Mouse (Mus musculus): ENCODE data around the gene P3h2. TPM values are rescaled to one million over a fixed set of nuclear protein-coding genes. Genes with fewer than 3 reads are reported as not detected.

The P3h2 gene
- polyA plus RNA-seq, 1 experiment from 2014 or later: 1.8 TPM

DNA sequence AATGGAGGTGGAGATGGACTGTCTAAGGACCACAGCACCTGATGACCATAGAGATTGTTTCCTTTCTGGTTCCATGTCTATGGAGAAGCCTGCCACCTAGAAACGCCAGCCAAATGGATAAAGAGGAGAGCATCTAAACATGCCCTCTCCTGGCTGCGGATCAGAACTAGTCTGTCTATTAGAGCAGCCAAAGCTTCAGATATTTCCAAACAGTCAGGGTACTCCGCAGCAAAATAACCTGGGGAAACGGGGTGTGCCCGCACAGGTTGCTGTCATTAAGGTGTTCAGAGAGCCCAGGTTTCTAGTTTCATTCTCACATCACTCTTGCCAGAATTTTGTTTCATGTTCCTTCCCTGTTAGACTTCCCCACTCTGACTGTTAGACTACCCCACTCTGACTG, 16.6 kb downstream of the P3h2 start:
- Histone ChIP-seq H3K9ac (ENCODE audit: low read depth, low read length) (no peak overlapping the region), H3K27me3 (replicated peaks; ENCODE audit: control insufficient read depth, insufficient read depth, low read length) (no peaks in the 10 kb centered on the region), H3K4me2 (replicated peaks; ENCODE audit: low read depth) (no peak overlapping the region), H3K27ac (ENCODE audit: low read depth, low read length) (no peak overlapping the region), H3K4me3 (ENCODE audit: low read depth, low read length) (no peak overlapping the region), H3K4me1 (replicated peaks; ENCODE audit: control insufficient read depth, insufficient read depth, low read length) (no peaks in the 10 kb centered on the region), H3K36me3 (ENCODE audit: control insufficient read depth, insufficient read depth) (no peaks in the 10 kb centered on the region), H3K9me3 (ENCODE audit: control insufficient read depth) (no peaks in the 10 kb centered on the region)
- TF ChIP-seq CTCF (IDR thresholded peaks at IDR 0.05; ENCODE audit: low read depth): no peak
- WGBS: 85% methylated on average over 5 of the region's 5 CpGs
- no peak for ATAC-seq

GRCm38 (mm10) chr16:26088240-26088639, 17.3 kb downstream of the P3h2 start:
- Histone ChIP-seq H3K27me3 (replicated peaks; ENCODE audit: control insufficient read depth, insufficient read depth, low read length) (no peaks in the 10 kb centered on the region), H3K36me3 (ENCODE audit: control insufficient read depth, insufficient read depth) (no peaks in the 10 kb centered on the region), H3K4me3 (ENCODE audit: low read depth, low read length) (no peak overlapping the region), H3K4me2 (replicated peaks; ENCODE audit: low read depth) (no peak overlapping the region), H3K4me1 (replicated peaks; ENCODE audit: control insufficient read depth, insufficient read depth, low read length) (no peaks in the 10 kb centered on the region), H3K9me3 (ENCODE audit: control insufficient read depth) (no peaks in the 10 kb centered on the region), H3K27ac (ENCODE audit: low read depth, low read length) (no peak overlapping the region), H3K9ac (ENCODE audit: low read depth, low read length) (no peak overlapping the region)
- no peak for ATAC-seq
- no peak for TF ChIP-seq CTCF (IDR thresholded peaks at IDR 0.05; ENCODE audit: low read depth)
- 70% methylated on average over 1 of the region's 1 CpGs for WGBS

- WGBS: 96% methylated on average over 1 of the region's 1 CpGs
- Histone ChIP-seq H3K36me3 (ENCODE audit: control insufficient read depth, insufficient read depth) (no peaks in the 10 kb centered on the region), H3K4me3 (ENCODE audit: low read depth, low read length) (no peak overlapping the region), H3K9ac (ENCODE audit: low read depth, low read length) (no peak overlapping the region), H3K4me2 (replicated peaks; ENCODE audit: low read depth) (no peak overlapping the region), H3K27ac (ENCODE audit: low read depth, low read length) (no peak overlapping the region), H3K4me1 (replicated peaks; ENCODE audit: control insufficient read depth, insufficient read depth, low read length) (no peaks in the 10 kb centered on the region), H3K27me3 (replicated peaks; ENCODE audit: control insufficient read depth, insufficient read depth, low read length) (no peaks in the 10 kb centered on the region), H3K9me3 (ENCODE audit: control insufficient read depth) (no peaks in the 10 kb centered on the region)
- no peak for ATAC-seq
- TF ChIP-seq CTCF (IDR thresholded peaks at IDR 0.05; ENCODE audit: low read depth): no peak
These were observed 18.6 kb downstream of the P3h2 start for GRCm38 (mm10) chr16:26086955-26087354.

DNA sequence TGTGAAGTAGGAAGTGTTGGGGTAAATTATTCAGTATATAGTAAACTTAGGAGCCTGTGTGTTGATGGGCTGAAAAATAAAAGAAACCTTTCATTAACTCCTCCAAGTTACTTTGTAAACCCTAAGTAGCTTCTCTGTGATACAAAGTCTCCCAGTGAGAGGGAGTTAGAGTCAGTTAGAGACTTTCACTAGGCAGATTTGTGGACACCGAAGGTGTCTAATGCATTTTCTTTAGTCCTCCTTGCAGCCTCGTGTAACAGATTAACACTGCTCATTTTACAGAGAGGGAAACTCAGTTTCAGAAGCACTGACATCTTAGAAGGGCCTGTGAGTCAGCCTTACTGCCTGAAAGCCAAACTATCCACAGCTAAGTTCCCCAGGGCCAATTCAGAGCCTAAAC, 20.4 kb downstream of the P3h2 start:
- H3K27ac ChIP-seq (ENCODE audit: low read depth, low read length): no peak overlapping the region
- no peaks in the 10 kb centered on the region for H3K9me3 ChIP-seq (ENCODE audit: control insufficient read depth)
- H3K4me2 ChIP-seq (replicated peaks; ENCODE audit: low read depth): no peak overlapping the region
- H3K36me3 ChIP-seq (ENCODE audit: control insufficient read depth, insufficient read depth): no peaks in the 10 kb centered on the region
- WGBS: 42% methylated on average over 2 of the region's 2 CpGs
- no peaks in the 10 kb centered on the region for H3K27me3 ChIP-seq (replicated peaks; ENCODE audit: control insufficient read depth, insufficient read depth, low read length)
- no peak overlapping the region for H3K9ac ChIP-seq (ENCODE audit: low read depth, low read length)
- H3K4me3 ChIP-seq (ENCODE audit: low read depth, low read length): no peak overlapping the region
- no peak for ATAC-seq
- no peaks in the 10 kb centered on the region for H3K4me1 ChIP-seq (replicated peaks; ENCODE audit: control insufficient read depth, insufficient read depth, low read length)
- no peak for TF ChIP-seq CTCF (IDR thresholded peaks at IDR 0.05; ENCODE audit: low read depth)

GRCm38 (mm10) chr16:26082831-26083230, 22.8 kb downstream of the P3h2 start:
- Histone ChIP-seq H3K27ac (ENCODE audit: low read depth, low read length) (no peak overlapping the region), H3K36me3 (ENCODE audit: control insufficient read depth, insufficient read depth) (no peaks in the 10 kb centered on the region), H3K27me3 (replicated peaks; ENCODE audit: control insufficient read depth, insufficient read depth, low read length) (no peaks in the 10 kb centered on the region), H3K9ac (ENCODE audit: low read depth, low read length) (no peak overlapping the region), H3K4me1 (replicated peaks; ENCODE audit: control insufficient read depth, insufficient read depth, low read length) (no peaks in the 10 kb centered on the region), H3K4me3 (ENCODE audit: low read depth, low read length) (no peak overlapping the region), H3K9me3 (ENCODE audit: control insufficient read depth) (no peaks in the 10 kb centered on the region), H3K4me2 (replicated peaks; ENCODE audit: low read depth) (no peak overlapping the region)
- ATAC-seq: no peak
- 63% methylated on average over 1 of the region's 1 CpGs for WGBS
- TF ChIP-seq CTCF (IDR thresholded peaks at IDR 0.05; ENCODE audit: low read depth): no peak

DNA sequence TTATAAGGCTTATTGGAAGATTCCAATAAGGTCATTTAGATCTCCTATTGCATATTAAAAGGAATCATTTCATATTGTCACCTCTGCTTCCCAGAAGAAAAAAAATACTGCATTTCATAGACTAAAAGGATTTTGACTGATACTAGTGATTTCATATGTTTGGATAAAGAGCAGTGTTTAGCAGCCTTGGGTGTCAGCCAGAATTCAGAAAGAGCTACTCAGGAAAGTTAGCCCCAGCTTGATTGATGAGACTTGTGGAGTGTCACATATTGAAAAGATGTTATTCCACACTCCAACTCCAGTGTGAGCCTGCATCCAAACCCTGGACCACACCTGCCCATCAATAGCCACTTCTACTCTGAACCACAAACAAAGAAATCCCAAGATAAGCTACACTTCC, 23.2 kb downstream of the P3h2 start:
- TF ChIP-seq CTCF (IDR thresholded peaks at IDR 0.05; ENCODE audit: low read depth): no peak
- Histone ChIP-seq H3K4me1 (replicated peaks; ENCODE audit: control insufficient read depth, insufficient read depth, low read length) (no peaks in the 10 kb centered on the region), H3K27ac (ENCODE audit: low read depth, low read length) (no peak overlapping the region), H3K27me3 (replicated peaks; ENCODE audit: control insufficient read depth, insufficient read depth, low read length) (no peaks in the 10 kb centered on the region), H3K4me2 (replicated peaks; ENCODE audit: low read depth) (no peak overlapping the region), H3K9ac (ENCODE audit: low read depth, low read length) (no peak overlapping the region), H3K4me3 (ENCODE audit: low read depth, low read length) (no peak overlapping the region), H3K9me3 (ENCODE audit: control insufficient read depth) (no peaks in the 10 kb centered on the region), H3K36me3 (ENCODE audit: control insufficient read depth, insufficient read depth) (no peaks in the 10 kb centered on the region)
- no peak for ATAC-seq

GRCm38 (mm10) chr16:26078923-26079351, 26.6 kb downstream of the P3h2 start:
- H3K9ac ChIP-seq (ENCODE audit: low read depth, low read length): no peak overlapping the region
- no peak for TF ChIP-seq CTCF (IDR thresholded peaks at IDR 0.05; ENCODE audit: low read depth)
- H3K9me3 ChIP-seq (ENCODE audit: control insufficient read depth): no peaks in the 10 kb centered on the region
- H3K4me2 ChIP-seq (replicated peaks; ENCODE audit: low read depth): no peak overlapping the region
- no peaks in the 10 kb centered on the region for H3K36me3 ChIP-seq (ENCODE audit: control insufficient read depth, insufficient read depth)
- no peak for ATAC-seq
- H3K27ac ChIP-seq (ENCODE audit: low read depth, low read length): no peak overlapping the region
- H3K4me3 ChIP-seq (ENCODE audit: low read depth, low read length): no peak overlapping the region
- WGBS: 28% methylated on average over 7 of the region's 7 CpGs
- no peaks in the 10 kb centered on the region for H3K4me1 ChIP-seq (replicated peaks; ENCODE audit: control insufficient read depth, insufficient read depth, low read length)
- H3K27me3 ChIP-seq (replicated peaks; ENCODE audit: control insufficient read depth, insufficient read depth, low read length): no peaks in the 10 kb centered on the region

Data from intestine, postnatal 0 days (tissue).